Mouse (Mus musculus): ENCODE measurements around the gene Slc25a16. TPM values are rescaled to one million over a fixed set of nuclear protein-coding genes. Genes with fewer than 3 reads are reported as not detected.
A peak's percentile ranks its signal among the peaks of the same experiment; 100 is the strongest.

Slc25a16 gene
- polyA plus RNA-seq, 1 experiment from 2014 or later = 13.5 TPM

GRCm38 (mm10) chr10:62965796-62966195, 45.4 kb downstream of the Slc25a16 start:
- Histone ChIP-seq H3K4me2 (no peak overlapping the region), H3K9ac (ENCODE audit: low read depth, low read length) (no peak overlapping the region), H3K4me3 (ENCODE audit: low read depth, low read length) (no peak overlapping the region), H3K4me1 (replicated peaks; ENCODE audit: control insufficient read depth, insufficient read depth, low read length) (no peaks in the 10 kb centered on the region), H3K27ac (ENCODE audit: low read depth, low read length) (no peak overlapping the region), H3K27me3 (replicated peaks; ENCODE audit: control insufficient read depth, insufficient read depth, low read length) (no peaks in the 10 kb centered on the region), H3K9me3 (ENCODE audit: control insufficient read depth, low read length) (no peaks in the 10 kb centered on the region), H3K36me3 (ENCODE audit: control insufficient read depth, insufficient read depth, low read length) (peaks cover 60% of the 10 kb centered on the region)
- DNase-seq (ENCODE audit: low spot score) = no peak
- WGBS = 87% methylated on average over 11 of the region's 11 CpGs
- no peak for ATAC-seq (replicated peaks; ENCODE audit: low FRiP score)

- WGBS = 96% methylated on average over 15 of the region's 15 CpGs
These were observed 45.9 kb downstream of the Slc25a16 start for GRCm38 (mm10) chr10:62966291-62966690.

GRCm38 (mm10) chr10:62971821-62972220, 51.4 kb downstream of the Slc25a16 start:
- peaks cover 34% of the 10 kb centered on the region for H3K36me3 ChIP-seq (ENCODE audit: control insufficient read depth, insufficient read depth, low read length)
- H3K27ac ChIP-seq (ENCODE audit: low read depth, low read length) = no peak overlapping the region
- no peaks in the 10 kb centered on the region for H3K4me1 ChIP-seq (replicated peaks; ENCODE audit: control insufficient read depth, insufficient read depth, low read length)
- ATAC-seq (replicated peaks; ENCODE audit: low FRiP score) (no peak; the same call in 1 of the 2 replicates), DNase-seq (ENCODE audit: low spot score) (no peak)
- H3K9ac ChIP-seq (ENCODE audit: low read depth, low read length) = no peak overlapping the region
- H3K4me3 ChIP-seq (ENCODE audit: low read depth, low read length) = no peak overlapping the region
- no peaks in the 10 kb centered on the region for H3K27me3 ChIP-seq (replicated peaks; ENCODE audit: control insufficient read depth, insufficient read depth, low read length)
- H3K9me3 ChIP-seq (ENCODE audit: control insufficient read depth, low read length) = no peaks in the 10 kb centered on the region
- H3K4me2 ChIP-seq = no peak overlapping the region
- WGBS = 78% methylated on average over 16 of the region's 16 CpGs

More at GRCm38 (mm10) chr10:62966291-62966690, 45.9 kb downstream of the Slc25a16 start:
- no peak overlapping the region for H3K4me3 ChIP-seq (ENCODE audit: low read depth, low read length)
- DNase-seq (ENCODE audit: low spot score) (no peak), ATAC-seq (replicated peaks; ENCODE audit: low FRiP score) (no peak)
- H3K27ac ChIP-seq (ENCODE audit: low read depth, low read length) = no peak overlapping the region
- H3K9me3 ChIP-seq (ENCODE audit: control insufficient read depth, low read length) = no peaks in the 10 kb centered on the region
- H3K4me1 ChIP-seq (replicated peaks; ENCODE audit: control insufficient read depth, insufficient read depth, low read length) = no peaks in the 10 kb centered on the region
- no peak overlapping the region for H3K4me2 ChIP-seq
- no peaks in the 10 kb centered on the region for H3K27me3 ChIP-seq (replicated peaks; ENCODE audit: control insufficient read depth, insufficient read depth, low read length)
- no peak overlapping the region for H3K9ac ChIP-seq (ENCODE audit: low read depth, low read length)
- peaks cover 60% of the 10 kb centered on the region for H3K36me3 ChIP-seq (ENCODE audit: control insufficient read depth, insufficient read depth, low read length)

- no peaks in the 10 kb centered on the region; the same call in 1 of the 2 replicates for H3K4me1 ChIP-seq (replicated peaks; ENCODE audit: control insufficient read depth, insufficient read depth, low read length)
- H3K27me3 ChIP-seq (replicated peaks; ENCODE audit: control insufficient read depth, insufficient read depth, low read length) = no peaks in the 10 kb centered on the region
- ATAC-seq (replicated peaks; ENCODE audit: low FRiP score) (no peak), DNase-seq (ENCODE audit: low spot score) (no peak)
- peak overlapping the region; percentile 90 for H3K4me2 ChIP-seq
- H3K9me3 ChIP-seq (ENCODE audit: control insufficient read depth, low read length) = no peaks in the 10 kb centered on the region
- 16% methylated on average over 10 of the region's 10 CpGs for WGBS
- H3K9ac ChIP-seq (ENCODE audit: low read depth, low read length) = no peak overlapping the region
- no peak overlapping the region for H3K27ac ChIP-seq (ENCODE audit: low read depth, low read length)
- peaks cover 2% of the 10 kb centered on the region; the same call in 1 of the 2 replicates for H3K36me3 ChIP-seq (ENCODE audit: control insufficient read depth, insufficient read depth, low read length)
- H3K4me3 ChIP-seq (ENCODE audit: low read depth, low read length) = peak overlapping the region; percentile 93
These were observed 59.2 kb downstream of the Slc25a16 start for GRCm38 (mm10) chr10:62979667-62980038.

GRCm38 (mm10) chr10:62980039-62980954, 59.9 kb downstream of the Slc25a16 start, which contains the start of gene Rufy2:
Gene Rufy2 (plus strand): TSS chr10:62980223.
- H3K4me2 ChIP-seq = peak within 1 kb of the TSS; percentile 90
- DNase-seq (ENCODE audit: low spot score) (peak; percentile 83), ATAC-seq (replicated peaks; ENCODE audit: low FRiP score) (peak; percentile 80)
- H3K4me3 ChIP-seq (ENCODE audit: low read depth, low read length) = peak within 1 kb of the TSS; percentile 93
- WGBS = 1% methylated on average over 77 of the region's 77 CpGs
- no peaks in the 10 kb centered on the region; the same call in 1 of the 2 replicates for H3K4me1 ChIP-seq (replicated peaks; ENCODE audit: control insufficient read depth, insufficient read depth, low read length)
- no peaks in the 10 kb centered on the region for H3K27me3 ChIP-seq (replicated peaks; ENCODE audit: control insufficient read depth, insufficient read depth, low read length)
- H3K27ac ChIP-seq (ENCODE audit: low read depth, low read length) = 0 out of 2 replicates have a peak within 1 kb of the TSS, but pooled peaks have one; percentile 3
- peaks cover 2% of the 10 kb centered on the region; the same call in 1 of the 2 replicates for H3K36me3 ChIP-seq (ENCODE audit: control insufficient read depth, insufficient read depth, low read length)
- peak within 1 kb of the TSS; percentile 81 for H3K9ac ChIP-seq (ENCODE audit: low read depth, low read length)
- H3K9me3 ChIP-seq (ENCODE audit: control insufficient read depth, low read length) = no peaks in the 10 kb centered on the region

GRCm38 (mm10) chr10:62984072-62984471, 63.6 kb downstream of the Slc25a16 start:
- no peak overlapping the region for H3K4me2 ChIP-seq
- no peaks in the 10 kb centered on the region for H3K27me3 ChIP-seq (replicated peaks; ENCODE audit: control insufficient read depth, insufficient read depth, low read length)
- no peak overlapping the region for H3K9ac ChIP-seq (ENCODE audit: low read depth, low read length)
- H3K9me3 ChIP-seq (ENCODE audit: control insufficient read depth, low read length) = no peaks in the 10 kb centered on the region
- ATAC-seq (replicated peaks; ENCODE audit: low FRiP score) (no peak), DNase-seq (ENCODE audit: low spot score) (no peak)
- H3K4me3 ChIP-seq (ENCODE audit: low read depth, low read length) = no peak overlapping the region
- H3K36me3 ChIP-seq (ENCODE audit: control insufficient read depth, insufficient read depth, low read length) = 0 out of 2 replicates have a peak, but pooled peaks cover 5% of the 10 kb centered on the region
- H3K27ac ChIP-seq (ENCODE audit: low read depth, low read length) = no peak overlapping the region
- WGBS = 90% methylated on average over 11 of the region's 11 CpGs
- no peaks in the 10 kb centered on the region; the same call in 1 of the 2 replicates for H3K4me1 ChIP-seq (replicated peaks; ENCODE audit: control insufficient read depth, insufficient read depth, low read length)

- H3K27ac ChIP-seq (ENCODE audit: low read depth, low read length) = no peak overlapping the region
- H3K4me3 ChIP-seq (ENCODE audit: low read depth, low read length) = no peak overlapping the region
- 0 out of 2 replicates have a peak, but pooled peaks cover 5% of the 10 kb centered on the region for H3K36me3 ChIP-seq (ENCODE audit: control insufficient read depth, insufficient read depth, low read length)
- 89% methylated on average over 6 of the region's 6 CpGs for WGBS
- no peak for ATAC-seq (replicated peaks; ENCODE audit: low FRiP score)
- no peaks in the 10 kb centered on the region for H3K27me3 ChIP-seq (replicated peaks; ENCODE audit: control insufficient read depth, insufficient read depth, low read length)
- no peak overlapping the region for H3K4me2 ChIP-seq
- no peaks in the 10 kb centered on the region; the same call in 1 of the 2 replicates for H3K4me1 ChIP-seq (replicated peaks; ENCODE audit: control insufficient read depth, insufficient read depth, low read length)
- H3K9me3 ChIP-seq (ENCODE audit: control insufficient read depth, low read length) = no peaks in the 10 kb centered on the region
- no peak overlapping the region for H3K9ac ChIP-seq (ENCODE audit: low read depth, low read length)
- no peak for DNase-seq (ENCODE audit: low spot score)
These were observed 64.1 kb downstream of the Slc25a16 start for GRCm38 (mm10) chr10:62984495-62984894.

GRCm38 (mm10) chr10:62987341-62987740, 66.9 kb downstream of the Slc25a16 start:
- no peak for DNase-seq (ENCODE audit: low spot score)
- H3K27ac ChIP-seq (ENCODE audit: low read depth, low read length) = no peak overlapping the region
- H3K4me3 ChIP-seq (ENCODE audit: low read depth, low read length) = no peak overlapping the region
- H3K4me2 ChIP-seq = no peak overlapping the region
- H3K9ac ChIP-seq (ENCODE audit: low read depth, low read length) = no peak overlapping the region
- H3K27me3 ChIP-seq (replicated peaks; ENCODE audit: control insufficient read depth, insufficient read depth, low read length) = no peaks in the 10 kb centered on the region
- H3K36me3 ChIP-seq (ENCODE audit: control insufficient read depth, insufficient read depth, low read length) = 0 out of 2 replicates have a peak, but pooled peaks cover 8% of the 10 kb centered on the region
- no peaks in the 10 kb centered on the region for H3K4me1 ChIP-seq (replicated peaks; ENCODE audit: control insufficient read depth, insufficient read depth, low read length)
- no peaks in the 10 kb centered on the region for H3K9me3 ChIP-seq (ENCODE audit: control insufficient read depth, low read length)
- ATAC-seq (replicated peaks; ENCODE audit: low FRiP score) = no peak
- 21% methylated on average over 3 of the region's 3 CpGs for WGBS
